Mouse (Mus musculus): Measurements from ENCODE around the gene Ccdc180. TPM values are rescaled to one million over a fixed set of nuclear protein-coding genes. Genes with fewer than 3 reads are reported as not detected.
A peak's percentile ranks its signal among the peaks of the same experiment; 100 is the strongest.

The Ccdc180 gene
- polyA plus RNA-seq, 1 experiment from 2014 or later: not detected

DNA sequence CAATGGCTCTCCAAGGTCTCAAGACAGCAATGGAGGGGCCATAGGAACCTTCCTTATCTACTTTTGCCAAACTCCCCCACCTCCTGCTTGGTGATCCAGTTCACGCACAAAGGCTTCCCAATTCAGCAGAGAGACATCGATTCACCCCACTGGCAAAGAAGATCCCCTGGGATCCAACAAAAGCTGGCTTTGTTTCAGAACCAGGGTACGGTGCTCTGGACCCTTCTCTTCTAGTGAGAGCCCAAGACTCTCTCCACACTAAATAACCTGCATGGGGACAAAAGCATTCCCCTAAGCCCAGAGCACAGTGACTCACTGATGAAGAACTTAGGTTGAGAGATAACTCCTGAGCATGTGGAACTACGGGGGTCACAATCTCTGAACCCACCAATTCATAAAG, 65.1 kb downstream of the Ccdc180 start:
- in situ Hi-C loops (cut with MboI; ENCODE audit: low pct_unique_long_range_greater_than_20kb): no loop called here
- no peak for TF ChIP-seq CTCF (IDR thresholded peaks at IDR 0.05)
- no peak for ATAC-seq
- no peaks in the 10 kb centered on the region for H3K27me3 ChIP-seq
- ChIA-PET CTCF (interaction anchor here (1.5 kb wide), 1 partner anchor 9 kb away, joined by 3 read pairs; no protein-coding TSS in a partner anchor), POLR2A (no interaction called here)
- no peak for DNase-seq (ENCODE audit: low read depth, low spot score)

DNA sequence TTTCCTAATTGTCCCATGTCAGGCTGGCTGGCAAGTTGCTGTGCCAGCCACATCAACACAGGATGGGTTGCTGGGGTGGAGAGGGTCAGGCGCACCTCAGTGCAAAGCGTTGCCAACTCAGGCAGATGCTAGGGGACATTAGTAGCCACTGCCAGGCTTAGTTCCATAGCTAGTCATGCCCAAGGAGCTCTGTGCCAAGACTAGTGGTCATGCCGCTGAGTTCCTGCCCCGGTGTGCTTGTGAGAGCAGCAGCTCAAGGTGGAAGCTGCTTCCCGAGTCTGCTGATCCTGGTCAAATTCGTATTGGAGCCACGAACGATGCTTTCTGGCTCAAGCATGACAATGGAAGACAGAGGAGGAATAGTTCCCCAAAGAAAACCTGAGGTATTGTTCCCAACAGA, 66.0 kb downstream of the Ccdc180 start:
- CTCF ChIA-PET: interaction anchor here (0.9 to 1.5 kb wide), 2 partner anchors 8 to 10 kb away, joined by 3 read pairs; no protein-coding TSS in a partner anchor
- in situ Hi-C loops (cut with MboI; ENCODE audit: low pct_unique_long_range_greater_than_20kb): no loop called here
- no peaks in the 10 kb centered on the region for H3K27me3 ChIP-seq
- POLR2A ChIA-PET: no interaction called here
- ATAC-seq (no peak), DNase-seq (ENCODE audit: low read depth, low spot score) (no peak)
- TF ChIP-seq CTCF (IDR thresholded peaks at IDR 0.05): no peak

DNA sequence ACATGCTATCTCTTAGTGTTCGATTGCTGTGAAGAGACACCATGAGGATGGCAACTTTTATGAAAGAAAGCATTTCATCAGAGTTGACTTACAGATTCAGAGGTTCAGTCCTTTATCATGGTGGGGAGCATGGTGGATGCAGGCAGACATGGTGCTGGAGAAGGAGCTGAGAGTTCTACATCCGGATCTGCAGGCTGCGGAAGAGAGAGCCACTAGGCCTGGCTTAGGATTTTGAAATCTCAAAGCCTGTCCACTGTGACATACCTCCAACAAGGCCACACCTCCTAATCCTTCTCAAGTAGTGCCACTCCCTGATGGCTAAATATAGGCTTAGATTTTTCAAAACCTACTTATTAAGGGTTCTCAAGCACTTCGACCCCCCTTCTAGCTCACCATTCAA, 66.6 kb downstream of the Ccdc180 start:
- ChIA-PET CTCF (interaction anchor here (0.9 kb wide), 1 partner anchor 9 kb away, joined by 3 read pairs; no protein-coding TSS in a partner anchor), POLR2A (no interaction called here)
- DNase-seq (ENCODE audit: low read depth, low spot score) (no peak), ATAC-seq (no peak)
- no peak for TF ChIP-seq CTCF (IDR thresholded peaks at IDR 0.05)
- in situ Hi-C loops (cut with MboI; ENCODE audit: low pct_unique_long_range_greater_than_20kb): no loop called here
- no peaks in the 10 kb centered on the region for H3K27me3 ChIP-seq

DNA sequence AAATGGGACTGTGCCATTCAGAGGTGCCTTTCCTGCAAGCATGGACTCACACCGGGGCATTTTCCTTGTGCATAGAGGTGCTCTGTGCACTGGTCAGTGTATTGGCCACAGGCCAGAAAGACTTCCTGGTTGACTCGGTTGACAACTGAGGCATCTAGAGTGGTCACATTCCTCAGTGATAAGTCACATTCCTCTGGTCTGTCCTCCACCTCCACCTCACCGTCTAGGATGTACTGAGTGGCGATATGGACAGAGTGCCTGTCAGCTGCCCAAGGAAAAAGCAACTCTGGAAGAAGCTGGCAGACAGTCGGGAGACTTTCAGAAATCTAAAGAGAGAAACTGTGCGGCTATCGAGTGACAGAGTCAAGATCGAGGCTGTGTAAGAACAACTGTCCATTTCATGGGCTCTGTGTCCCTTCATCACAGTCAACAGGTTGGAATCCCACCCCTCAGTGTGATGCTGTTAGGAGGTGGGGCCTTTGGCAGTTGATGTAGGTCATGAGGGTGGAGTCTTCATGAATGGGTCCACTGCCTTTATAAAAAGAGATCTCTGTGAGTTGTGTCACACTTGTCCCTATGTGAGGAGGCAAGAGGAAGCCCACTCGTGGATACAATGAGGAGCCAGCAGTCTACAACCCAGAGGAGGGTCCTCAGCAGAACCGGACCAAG, 74.8 kb downstream of the Ccdc180 start, which contains the start of gene Tdrd7:
Tdrd7 (plus strand) TSS at position 564 of the 669 bp plus-strand sequence.
- in situ Hi-C loops (cut with MboI; ENCODE audit: low pct_unique_long_range_greater_than_20kb): no loop called here
- ChIA-PET POLR2A (interaction anchor here (0.9 kb wide), 1 partner anchor 135 kb away, joined by 3 read pairs; no protein-coding TSS in a partner anchor), CTCF (interaction anchor here (1.1 to 1.6 kb wide), 2 partner anchors 9 to 76 kb away, joined by 3 to 4 read pairs; no protein-coding TSS in a partner anchor)
- H3K27me3 ChIP-seq: no peaks in the 10 kb centered on the region
- peak; percentile 54 for DNase-seq (ENCODE audit: low read depth, low spot score)
- peak; percentile 65 for ATAC-seq
- TF ChIP-seq CTCF (IDR thresholded peaks at IDR 0.05): no peak

DNA sequence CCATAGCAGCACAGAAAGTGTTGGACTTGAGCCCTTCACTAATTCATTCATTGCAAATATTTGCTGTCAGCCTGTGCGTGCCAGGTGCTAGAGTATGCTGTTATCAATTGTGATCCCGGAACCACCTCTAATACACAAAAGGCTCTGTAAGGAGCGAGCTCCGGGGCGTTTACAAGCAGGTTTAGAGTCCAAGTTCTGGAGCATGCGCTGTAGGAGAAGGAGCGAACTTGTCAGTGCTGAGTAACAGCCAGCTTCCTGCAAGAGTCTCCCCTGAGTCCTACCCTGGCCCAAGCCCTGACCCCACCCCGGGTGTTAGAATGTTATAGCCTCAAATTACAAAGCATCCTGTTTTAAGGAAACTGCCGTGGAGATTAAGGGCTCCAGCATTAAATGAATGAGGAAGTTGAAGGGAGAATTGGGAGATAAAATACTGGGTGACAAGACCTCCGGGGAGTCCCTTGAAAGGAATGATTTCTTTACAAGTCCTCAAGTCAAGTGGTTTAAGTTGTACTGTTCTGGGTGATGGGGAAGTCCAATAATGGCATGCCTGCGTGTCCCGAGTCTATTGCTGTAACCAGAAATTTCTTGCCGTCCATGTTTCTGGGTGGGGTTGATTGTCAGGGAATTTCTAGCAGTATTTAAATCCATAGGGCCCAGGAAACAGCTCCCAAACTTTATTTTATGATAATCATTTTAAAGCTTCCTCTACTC, 75.8 kb downstream of the Ccdc180 start:
- ATAC-seq (no peak), DNase-seq (ENCODE audit: low read depth, low spot score) (no peak)
- CTCF ChIA-PET: interaction anchor here (1.4 to 1.6 kb wide), 2 partner anchors 9 to 75 kb away, joined by 3 to 4 read pairs; no protein-coding TSS in a partner anchor
- POLR2A ChIA-PET: no interaction called here
- H3K27me3 ChIP-seq: no peaks in the 10 kb centered on the region
- in situ Hi-C loops (cut with MboI; ENCODE audit: low pct_unique_long_range_greater_than_20kb): no loop called here
- TF ChIP-seq CTCF (IDR thresholded peaks at IDR 0.05): no peak

DNA sequence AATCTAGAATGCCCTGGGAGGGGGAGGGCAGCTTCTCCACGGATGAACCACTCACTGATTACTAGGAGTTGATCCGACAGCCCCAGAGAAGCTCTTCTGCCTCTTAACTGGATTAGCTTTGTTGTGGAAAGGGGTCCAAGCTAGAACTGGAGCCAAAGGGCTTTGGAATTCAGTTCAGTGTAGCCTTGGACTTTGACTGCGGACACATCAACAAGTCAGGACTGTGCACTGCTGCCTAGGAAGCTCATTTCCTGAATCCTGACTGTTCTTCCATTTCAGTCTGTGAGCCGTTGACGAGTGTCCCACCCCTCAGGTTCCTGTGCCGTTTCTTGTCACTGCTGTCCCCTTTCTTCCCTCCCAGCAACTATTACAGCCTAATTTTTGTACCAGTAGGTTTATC, 76.6 kb downstream of the Ccdc180 start:
- ChIA-PET CTCF (interaction anchor here (0.9 to 1.9 kb wide), 4 partner anchors 10 to 30 kb away, joined by 3 to 5 read pairs (median 3); no protein-coding TSS in a partner anchor), POLR2A (no interaction called here)
- H3K27me3 ChIP-seq: no peaks in the 10 kb centered on the region
- DNase-seq (ENCODE audit: low read depth, low spot score): no peak
- ATAC-seq: no peak
- TF ChIP-seq CTCF (IDR thresholded peaks at IDR 0.05): no peak
- in situ Hi-C loops (cut with MboI; ENCODE audit: low pct_unique_long_range_greater_than_20kb): no loop called here

DNA sequence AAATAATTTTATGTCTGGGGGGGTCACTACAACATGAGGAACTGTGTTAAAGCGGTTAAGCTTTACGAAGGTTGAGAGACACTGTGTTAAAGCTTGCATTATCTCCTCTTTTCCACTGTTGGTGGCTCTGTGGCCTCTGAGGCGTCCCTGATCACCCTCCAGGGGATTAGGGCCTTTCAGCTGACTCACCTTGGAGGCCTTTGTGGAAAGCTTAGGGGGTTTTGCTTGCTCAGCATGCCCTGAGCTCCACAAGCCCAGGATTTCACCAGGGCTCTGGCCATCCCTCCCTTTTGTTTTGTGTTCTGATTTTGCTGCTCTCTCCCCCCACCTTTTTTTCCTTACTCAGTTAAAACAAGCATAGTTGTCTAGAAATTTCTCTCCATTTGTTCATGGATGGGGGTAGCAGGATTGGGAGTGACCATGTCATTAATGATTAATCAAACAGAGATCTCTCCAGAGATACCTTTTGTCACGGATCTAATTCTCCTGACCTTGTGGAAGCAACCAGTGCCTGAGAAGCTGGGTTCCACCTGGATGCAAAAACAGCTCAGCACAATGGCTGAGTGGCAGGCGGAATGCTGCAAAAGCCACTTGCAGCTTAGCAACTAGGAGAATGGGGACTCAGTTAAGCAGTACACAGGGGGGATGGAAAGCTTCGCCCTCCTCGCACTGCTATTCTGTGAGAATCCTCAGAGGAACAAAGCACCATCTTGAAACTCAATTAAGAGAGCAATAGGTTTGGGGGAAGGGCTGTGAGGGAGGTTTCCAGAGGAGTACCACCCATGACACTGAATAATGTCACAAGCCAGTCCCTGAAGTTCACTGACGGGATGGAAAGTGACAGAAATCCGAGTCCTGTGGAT, 77.6 kb downstream of the Ccdc180 start:
- ATAC-seq (no peak), DNase-seq (ENCODE audit: low read depth, low spot score) (no peak)
- no peak for TF ChIP-seq CTCF (IDR thresholded peaks at IDR 0.05)
- ChIA-PET POLR2A (no interaction called here), CTCF (interaction anchor here (0.9 to 1.9 kb wide), 3 partner anchors 27 to 31 kb away, joined by 3 to 5 read pairs (median 3); no protein-coding TSS in a partner anchor)
- in situ Hi-C loops (cut with MboI; ENCODE audit: low pct_unique_long_range_greater_than_20kb): no loop called here
- no peaks in the 10 kb centered on the region for H3K27me3 ChIP-seq

DNA sequence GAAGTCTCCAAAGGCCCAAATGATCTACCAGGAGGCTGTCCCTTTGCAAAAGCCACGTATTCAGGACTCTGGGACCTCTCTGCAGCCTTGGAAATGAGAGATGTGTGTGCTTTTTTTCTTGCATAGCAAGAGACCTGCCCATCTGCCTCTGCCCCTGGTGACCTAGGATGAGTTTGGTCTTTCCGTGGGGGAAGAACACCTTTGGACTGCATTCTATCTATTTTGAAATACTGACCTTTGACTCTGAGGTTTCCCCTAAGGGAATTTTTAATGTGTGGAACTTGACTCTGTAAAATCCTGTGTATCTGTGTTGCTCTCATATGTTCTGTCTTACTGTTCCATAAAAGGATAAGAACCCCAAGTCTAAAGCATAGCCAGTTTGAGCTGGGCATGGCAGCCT, 78.9 kb downstream of the Ccdc180 start:
- ChIA-PET CTCF (no interaction called here), POLR2A (no interaction called here)
- no peak for TF ChIP-seq CTCF (IDR thresholded peaks at IDR 0.05)
- ATAC-seq (no peak), DNase-seq (ENCODE audit: low read depth, low spot score) (no peak)
- in situ Hi-C loops (cut with MboI; ENCODE audit: low pct_unique_long_range_greater_than_20kb): no loop called here
- no peaks in the 10 kb centered on the region for H3K27me3 ChIP-seq

DNA sequence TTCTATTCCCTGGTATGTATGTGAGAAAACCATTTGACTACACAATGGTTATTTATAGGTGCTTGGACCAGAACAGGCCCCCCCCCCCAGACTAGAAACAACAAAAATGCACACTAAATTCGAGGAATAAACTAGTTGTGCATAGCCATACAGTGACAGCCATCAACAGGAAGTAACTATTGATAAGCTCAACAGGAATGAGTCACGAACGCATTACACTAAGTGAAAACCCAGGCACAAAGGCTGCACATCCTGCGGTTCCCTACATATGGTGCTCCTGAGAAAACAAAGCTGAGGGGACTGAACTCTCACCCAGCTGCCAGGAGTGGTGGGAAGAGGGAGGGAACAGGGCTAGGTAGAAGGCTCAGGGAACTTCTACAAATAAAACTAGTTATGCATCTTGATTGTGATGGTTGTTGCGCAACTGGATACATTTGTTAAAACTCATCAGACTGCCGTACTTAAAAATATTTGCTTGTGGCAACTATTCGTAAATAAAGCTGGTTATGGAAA, 80.0 kb downstream of the Ccdc180 start:
- POLR2A ChIA-PET: no interaction called here
- no peak for DNase-seq (ENCODE audit: low read depth, low spot score)

More for the DNA sequence above, 80.0 kb downstream of the Ccdc180 start:
- no peaks in the 10 kb centered on the region for H3K27me3 ChIP-seq
- in situ Hi-C loops (cut with MboI; ENCODE audit: low pct_unique_long_range_greater_than_20kb): no loop called here
- ATAC-seq: no peak
- CTCF ChIA-PET: interaction anchor here (0.5 to 1.4 kb wide), 2 partner anchors 8 to 165 kb away, joined by 3 read pairs; no protein-coding TSS in a partner anchor
- no peak for TF ChIP-seq CTCF (IDR thresholded peaks at IDR 0.05)

Data from Patski (cell line).